Mouse (Mus musculus): ENCODE data around the gene Angptl1.

Angptl1 gene

DNA sequence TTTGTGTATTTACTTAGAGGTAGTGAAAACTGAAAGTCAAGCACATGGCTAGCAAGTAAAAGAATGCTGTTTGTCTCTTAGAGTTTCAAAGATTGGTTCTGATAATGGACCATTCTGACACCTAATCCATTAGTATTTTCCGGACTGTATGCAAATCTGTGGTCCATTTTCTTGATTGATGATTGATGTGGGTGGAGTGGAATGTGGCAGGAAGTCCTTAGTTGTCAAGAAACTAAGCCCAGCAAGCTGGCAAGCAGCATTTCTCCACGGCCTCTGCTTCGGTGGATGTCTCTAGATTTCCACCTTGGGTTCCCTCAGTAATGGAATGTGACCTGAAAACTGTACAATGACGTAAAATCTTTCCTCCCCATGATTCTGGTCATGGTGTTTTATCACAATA lies 32.3 kb downstream of the Angptl1 start:
- peak; percentile 44 for DNase-seq (ENCODE audit: low read depth, low spot score)

DNA sequence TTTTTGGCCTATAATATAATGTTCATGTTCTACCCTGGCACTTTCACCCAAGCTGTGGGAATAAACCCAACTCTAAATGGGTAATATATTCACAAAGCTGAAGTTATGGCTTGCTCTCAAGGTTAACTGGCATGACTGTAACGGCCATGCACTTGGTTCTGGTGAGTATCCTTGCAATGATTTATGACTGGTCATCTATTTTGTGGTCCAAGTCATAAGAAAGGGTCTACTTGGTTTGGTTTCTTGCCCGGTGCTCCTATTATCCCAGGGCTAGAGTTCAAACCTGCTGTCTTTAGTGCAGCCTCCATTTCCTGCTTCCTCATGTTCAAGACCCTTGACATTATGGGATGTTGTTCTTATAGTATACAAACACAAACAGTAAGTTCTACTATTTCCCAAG lies 46.4 kb downstream of the Angptl1 start:
- DNase-seq (ENCODE audit: low read depth, low spot score) = no peak

DNA sequence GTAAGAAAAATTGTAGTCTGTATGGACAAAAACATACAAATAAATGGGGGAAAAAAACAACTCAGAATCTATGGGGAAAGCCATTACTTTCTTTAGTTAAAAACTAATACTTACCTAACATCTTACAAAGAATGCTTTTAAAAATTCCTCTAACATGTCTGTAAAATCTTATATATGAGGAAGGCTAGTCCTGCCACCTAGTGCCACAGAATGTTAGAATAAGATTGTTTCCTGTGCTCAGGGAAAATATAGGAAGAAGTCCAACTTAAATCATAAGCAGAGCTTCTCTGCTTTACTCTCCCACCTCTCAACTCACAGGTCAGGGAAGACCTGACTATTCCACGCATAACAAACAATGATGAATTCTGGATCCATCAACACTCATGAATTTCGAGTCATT lies 47.5 kb downstream of the Angptl1 start:
- DNase-seq (ENCODE audit: low read depth, low spot score) = no peak

DNA sequence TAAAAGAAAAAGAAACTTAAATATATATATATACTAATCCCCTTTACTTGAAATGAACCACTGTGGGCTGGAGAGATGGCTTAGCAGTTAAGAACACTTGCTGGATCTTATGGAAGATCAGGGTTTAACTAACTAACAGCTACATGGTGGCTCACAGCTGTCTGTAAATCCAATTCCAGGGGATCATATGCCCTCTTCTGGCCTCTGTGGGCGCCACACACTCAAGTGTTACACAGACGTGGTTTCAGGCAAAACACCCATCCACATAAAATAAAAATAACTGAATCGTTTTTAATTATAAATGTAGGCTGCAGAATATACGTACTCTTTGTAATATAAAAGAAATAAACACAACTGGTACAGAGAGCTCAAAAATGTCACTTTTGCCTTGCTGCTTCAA lies 50.5 kb downstream of the Angptl1 start:
- DNase-seq (ENCODE audit: low read depth, low spot score) = no peak

DNA sequence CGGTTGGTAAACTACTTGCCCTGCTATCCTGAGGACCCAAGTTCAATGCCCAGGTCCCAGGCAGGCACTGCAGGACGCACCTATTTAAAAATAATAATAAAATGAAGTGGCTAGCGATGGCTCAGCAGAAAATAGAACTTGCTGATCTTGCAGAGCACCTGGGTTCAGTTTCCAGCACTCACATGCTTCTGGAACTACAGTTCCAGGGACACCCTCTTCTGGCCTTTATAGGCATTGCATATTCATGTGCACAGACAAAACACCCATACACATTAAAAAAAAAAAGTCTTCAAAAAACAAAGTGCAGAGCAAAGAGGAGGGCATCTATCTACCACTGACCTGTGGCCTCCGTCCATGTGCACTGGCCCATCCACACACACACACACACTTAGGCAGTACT lies 53.2 kb downstream of the Angptl1 start:
- DNase-seq (ENCODE audit: low read depth, low spot score) = no peak

DNA sequence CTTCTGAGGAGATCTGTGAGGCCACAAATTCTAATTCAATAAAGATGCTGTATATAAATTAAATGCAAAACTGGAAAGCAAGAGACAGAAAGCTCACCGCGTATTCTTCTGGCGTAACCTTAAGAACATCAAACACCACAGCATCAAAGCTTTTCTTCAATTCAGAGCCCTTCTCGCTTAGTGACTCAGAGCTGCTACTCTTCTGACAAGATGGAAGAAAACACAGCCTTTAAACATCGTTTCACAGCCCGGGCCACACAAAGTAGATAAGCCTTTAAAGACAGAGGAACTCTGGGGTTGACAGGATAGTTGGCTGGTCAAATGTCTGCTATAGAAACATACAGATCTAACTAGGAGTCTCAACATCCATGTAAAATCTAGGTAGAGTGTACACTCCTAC lies 63.3 kb downstream of the Angptl1 start:
- DNase-seq (ENCODE audit: low read depth, low spot score) = peak; percentile 56

DNA sequence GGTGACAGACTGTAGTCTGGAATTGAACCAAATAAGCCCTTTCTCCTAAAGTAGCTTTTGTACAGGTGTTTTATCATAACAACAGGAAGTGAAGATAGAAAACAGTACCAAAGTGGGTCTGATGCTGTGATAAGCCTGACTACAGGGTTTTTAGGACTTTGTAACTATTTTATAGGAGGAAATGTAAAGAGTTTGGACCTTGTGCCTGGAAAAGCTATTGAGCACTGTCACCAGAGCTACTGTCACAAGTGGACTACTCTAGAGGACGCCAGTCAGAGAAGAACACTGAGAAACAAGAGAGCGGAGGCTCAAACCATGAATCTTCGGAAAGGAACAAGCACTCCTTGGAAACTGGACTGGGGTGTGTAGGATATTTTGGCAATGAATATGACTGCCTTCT lies 65.5 kb downstream of the Angptl1 start:
- DNase-seq (ENCODE audit: low read depth, low spot score) = no peak

DNA sequence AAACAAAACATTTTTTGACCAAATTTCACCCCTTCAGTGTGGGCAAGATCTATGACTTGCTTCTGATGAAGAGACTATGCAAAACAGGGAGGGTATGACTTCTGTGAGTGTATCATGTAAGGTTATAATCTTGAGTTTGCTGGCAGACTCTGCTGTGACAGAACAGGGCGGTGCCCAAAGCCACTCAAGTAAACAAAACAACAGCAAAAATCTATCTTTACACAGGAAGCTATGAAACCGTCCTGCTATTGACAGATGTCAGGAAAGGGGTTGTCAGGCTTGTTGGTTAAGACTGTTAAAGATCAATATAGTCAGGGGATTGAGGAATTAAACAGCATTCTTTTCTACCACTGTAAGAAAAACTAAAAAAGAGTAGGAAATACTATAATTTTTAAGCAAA lies 67.3 kb downstream of the Angptl1 start:
- peak; percentile 17 for DNase-seq (ENCODE audit: low read depth, low spot score)

DNA sequence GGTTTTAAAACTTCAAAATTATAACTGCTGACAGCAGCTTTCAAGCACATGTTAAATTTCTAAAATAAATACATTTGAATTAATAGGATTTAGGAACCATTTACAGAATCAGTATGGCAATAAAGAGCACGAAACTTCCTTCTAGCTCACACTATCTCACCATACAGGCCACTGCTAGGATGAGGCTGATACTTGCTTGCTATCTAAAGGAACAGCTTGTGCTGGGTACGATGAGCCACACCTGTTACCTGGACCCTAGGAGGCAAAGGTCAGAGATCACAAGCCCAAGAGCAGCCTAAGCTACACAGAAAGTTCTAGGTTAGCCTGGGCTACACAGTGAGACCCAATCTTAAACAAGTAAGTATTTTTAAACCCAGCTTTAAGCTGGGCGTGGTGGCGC lies 70.9 kb downstream of the Angptl1 start:
- no peak for DNase-seq (ENCODE audit: low read depth, low spot score)

DNA sequence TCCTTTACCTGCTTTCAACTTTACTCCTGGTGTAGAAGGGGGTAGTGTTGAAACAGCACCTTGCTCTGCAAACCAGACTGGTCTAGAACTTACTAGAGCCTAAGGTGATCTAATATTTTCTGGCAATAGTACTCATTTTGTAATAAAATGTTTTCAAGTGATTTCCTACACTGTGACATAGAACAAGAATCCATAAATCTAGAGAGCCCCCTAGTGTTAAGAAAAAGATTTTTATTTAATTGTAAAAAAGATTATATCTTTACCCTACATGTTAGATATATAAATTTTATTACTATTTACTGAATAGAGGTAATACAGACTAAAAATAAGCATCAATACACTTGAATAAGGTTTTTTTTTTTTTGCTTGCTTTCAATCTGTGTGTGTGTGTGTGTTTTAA lies 71.5 kb downstream of the Angptl1 start:
- no peak for DNase-seq (ENCODE audit: low read depth, low spot score)
